Comparison of ENCODE assay signal across 20 mouse cellular contexts in genomic region chr5:134249245-134249649, GRCm38 (mm10). TPM values are rescaled to one million over a fixed set of nuclear protein-coding genes. Genes with fewer than 3 reads are reported as not detected.
DNase-seq lines count a peak whose midpoint lies in the region; ATAC-seq and TF ChIP-seq lines count a peak whose summit lies in the region.
"Had no signal": no experiment of that assay in that cellular context is flagged by ENCODE, and none has a peak within 500 bp of the region (broad histone marks: within the 10 kb centered on the region; RNA-seq: fewer than 3 reads in every experiment).

No protein-coding gene starts in this region.

- CTCF ChIA-PET in Patski (lab: Charles Lee), result interaction anchor here (0.6 to 1.6 kb wide), 4 partner anchors 10 to 15 kb away, joined by 3 to 5 read pairs (median 3); no protein-coding TSS in a partner anchor

- no peak for ATAC-seq in hindbrain, embryonic 16.5 days
- no peak for ATAC-seq in hindbrain, embryonic 14.5 days (ENCODE audit: low FRiP score)
- no peak for ATAC-seq in midbrain, embryonic 13.5 days
- no peak for ATAC-seq in midbrain, embryonic 11.5 days (ENCODE audit: low FRiP score)
- ATAC-seq in Patski, result peak; percentile 19
- ATAC-seq in midbrain, postnatal 0 days (ENCODE audit: low FRiP score), result no peak
- ATAC-seq in forebrain, embryonic 11.5 days (replicated peaks; ENCODE audit: low FRiP score), result no peak
- ATAC-seq: forebrain, postnatal 0 days; lung, postnatal 0 days had no signal

- H3K36me3 ChIP-seq in hindbrain, embryonic 16.5 days (ENCODE audit: control insufficient read depth, insufficient read depth, low read length), result peaks cover 72% of the 10 kb centered on the region
- peaks cover 100% of the 10 kb centered on the region for H3K36me3 ChIP-seq in hindbrain, embryonic 14.5 days (replicated peaks; ENCODE audit: control insufficient read depth, insufficient read depth)
- H3K36me3 ChIP-seq in midbrain, embryonic 13.5 days, result peaks cover 97% of the 10 kb centered on the region
- H3K36me3 ChIP-seq in midbrain, embryonic 11.5 days (ENCODE audit: control insufficient read depth, insufficient read depth, low read length), result peaks cover 74% of the 10 kb centered on the region
- H3K36me3 ChIP-seq in midbrain, postnatal 0 days (ENCODE audit: insufficient read depth, low read length), result peaks cover 90% of the 10 kb centered on the region
- peaks cover 71% of the 10 kb centered on the region for H3K36me3 ChIP-seq in forebrain, embryonic 11.5 days (ENCODE audit: control insufficient read depth, insufficient read depth, low read length)

- POLR2A ChIA-PET in Patski (lab: Charles Lee), result interaction anchor here (1.0 to 1.2 kb wide), 3 partner anchors 9 to 61 kb away, joined by 5 to 10 read pairs (median 6); no protein-coding TSS in a partner anchor

- in situ Hi-C loops in Patski (cut with MboI; ENCODE audit: low pct_unique_long_range_greater_than_20kb), result no loop called here

- H3K9ac ChIP-seq in hindbrain, embryonic 16.5 days (ENCODE audit: low read depth, low read length), result no peak overlapping the region
- H3K9ac ChIP-seq in hindbrain, embryonic 14.5 days, result no peak overlapping the region
- H3K9ac ChIP-seq in midbrain, embryonic 13.5 days (replicated peaks), result no peak overlapping the region
- H3K9ac ChIP-seq in midbrain, embryonic 11.5 days (ENCODE audit: low read length), result no peak overlapping the region
- H3K9ac ChIP-seq in midbrain, postnatal 0 days (replicated peaks; ENCODE audit: low read length, poor library complexity, severe bottlenecking), result no peak overlapping the region
- no peak overlapping the region for H3K9ac ChIP-seq in forebrain, embryonic 11.5 days (ENCODE audit: low read length)
- H3K9ac ChIP-seq: forebrain, postnatal 0 days; stomach, embryonic 15.5 days had no signal

- no peak overlapping the region for H3K4me2 ChIP-seq in hindbrain, embryonic 16.5 days (ENCODE audit: low read length)
- H3K4me2 ChIP-seq in hindbrain, embryonic 14.5 days (replicated peaks), result no peak overlapping the region
- H3K4me2 ChIP-seq in midbrain, embryonic 13.5 days (replicated peaks), result no peak overlapping the region
- no peak overlapping the region for H3K4me2 ChIP-seq in midbrain, embryonic 11.5 days
- no peak overlapping the region for H3K4me2 ChIP-seq in midbrain, postnatal 0 days (ENCODE audit: low read depth, low read length, poor library complexity, severe bottlenecking)
- H3K4me2 ChIP-seq in forebrain, embryonic 11.5 days (ENCODE audit: low read depth, low read length, severe bottlenecking), result no peak overlapping the region
- H3K4me2 ChIP-seq: stomach, embryonic 15.5 days had no signal

- H3K27me3 ChIP-seq in hindbrain, embryonic 16.5 days (replicated peaks; ENCODE audit: control insufficient read depth, insufficient read depth, low read length), result no peaks in the 10 kb centered on the region
- H3K27me3 ChIP-seq in hindbrain, embryonic 14.5 days (ENCODE audit: control insufficient read depth, insufficient read depth, low read length), result no peaks in the 10 kb centered on the region
- no peaks in the 10 kb centered on the region for H3K27me3 ChIP-seq in midbrain, embryonic 13.5 days
- no peaks in the 10 kb centered on the region for H3K27me3 ChIP-seq in midbrain, embryonic 11.5 days (ENCODE audit: control insufficient read depth, insufficient read depth, low read length)
- no peaks in the 10 kb centered on the region for H3K27me3 ChIP-seq in Patski
- no peaks in the 10 kb centered on the region for H3K27me3 ChIP-seq in midbrain, postnatal 0 days (ENCODE audit: insufficient read depth, low read length)
- H3K27me3 ChIP-seq in forebrain, embryonic 11.5 days (ENCODE audit: control insufficient read depth, insufficient read depth, low read length), result no peaks in the 10 kb centered on the region
- H3K27me3 ChIP-seq: stomach, embryonic 15.5 days had no signal

- peak overlapping the region; percentile 32; the same call in 1 of the 2 replicates for H3K27ac ChIP-seq in hindbrain, embryonic 16.5 days (ENCODE audit: low read depth, low read length)
- no peak overlapping the region for H3K27ac ChIP-seq in hindbrain, embryonic 14.5 days
- 0 out of 2 replicates have a peak overlapping the region, but pooled peaks have one; percentile 3 for H3K27ac ChIP-seq in midbrain, embryonic 13.5 days
- H3K27ac ChIP-seq in midbrain, embryonic 11.5 days (ENCODE audit: low read depth, low read length), result no peak overlapping the region
- H3K27ac ChIP-seq in midbrain, postnatal 0 days (ENCODE audit: low read depth, low read length), result peak overlapping the region; percentile 57
- no peak overlapping the region for H3K27ac ChIP-seq in forebrain, embryonic 11.5 days (ENCODE audit: low read depth, low read length)
- H3K27ac ChIP-seq: stomach, embryonic 15.5 days had no signal

- H3K4me1 ChIP-seq in hindbrain, embryonic 16.5 days (ENCODE audit: control insufficient read depth, insufficient read depth, low read depth, low read length), result no peaks in the 10 kb centered on the region
- H3K4me1 ChIP-seq in hindbrain, embryonic 14.5 days (replicated peaks; ENCODE audit: control insufficient read depth, insufficient read depth, low read length), result no peaks in the 10 kb centered on the region
- H3K4me1 ChIP-seq in midbrain, embryonic 13.5 days (replicated peaks), result no peaks in the 10 kb centered on the region
- H3K4me1 ChIP-seq in midbrain, embryonic 11.5 days (ENCODE audit: control insufficient read depth, insufficient read depth, low read length), result no peaks in the 10 kb centered on the region
- no peaks in the 10 kb centered on the region for H3K4me1 ChIP-seq in midbrain, postnatal 0 days (ENCODE audit: insufficient read depth, low read length)
- H3K4me1 ChIP-seq in forebrain, embryonic 11.5 days (replicated peaks; ENCODE audit: control insufficient read depth, insufficient read depth, low read length), result no peaks in the 10 kb centered on the region
- H3K4me1 ChIP-seq: stomach, embryonic 15.5 days had no signal

- no peak overlapping the region for H3K4me3 ChIP-seq in hindbrain, embryonic 16.5 days (ENCODE audit: low read length)
- no peak overlapping the region for H3K4me3 ChIP-seq in hindbrain, embryonic 14.5 days (replicated peaks; ENCODE audit: low read length)
- no peak overlapping the region for H3K4me3 ChIP-seq in midbrain, embryonic 13.5 days (replicated peaks)
- H3K4me3 ChIP-seq in midbrain, embryonic 11.5 days (ENCODE audit: low read depth, low read length), result no peak overlapping the region
- H3K4me3 ChIP-seq in midbrain, postnatal 0 days (ENCODE audit: low read depth, low read length), result no peak overlapping the region
- H3K4me3 ChIP-seq in forebrain, embryonic 11.5 days (ENCODE audit: low read depth, low read length), result no peak overlapping the region
- H3K4me3 ChIP-seq: stomach, embryonic 15.5 days had no signal

- WGBS in hindbrain, embryonic 16.5 days, result 84% methylated on average over 8 of the region's 8 CpGs
- 90% methylated on average over 8 of the region's 8 CpGs for WGBS in hindbrain, embryonic 14.5 days
- WGBS in midbrain, embryonic 13.5 days, result 93% methylated on average over 8 of the region's 8 CpGs
- WGBS in midbrain, embryonic 11.5 days, result 97% methylated on average over 8 of the region's 8 CpGs
- 86% methylated on average over 8 of the region's 8 CpGs for WGBS in midbrain, postnatal 0 days
- 93% methylated on average over 8 of the region's 8 CpGs for WGBS in forebrain, embryonic 11.5 days

- TF ChIP-seq CTCF in Patski (IDR thresholded peaks at IDR 0.05), result no peak
- no peak for TF ChIP-seq CTCF in midbrain, postnatal 0 days (IDR thresholded peaks at IDR 0.05)

- H3K9me3 ChIP-seq in hindbrain, embryonic 16.5 days (ENCODE audit: control insufficient read depth, low read length), result no peaks in the 10 kb centered on the region
- no peaks in the 10 kb centered on the region for H3K9me3 ChIP-seq in hindbrain, embryonic 14.5 days (ENCODE audit: control insufficient read depth, low read length)
- H3K9me3 ChIP-seq in midbrain, embryonic 13.5 days, result no peaks in the 10 kb centered on the region
- H3K9me3 ChIP-seq in midbrain, embryonic 11.5 days (ENCODE audit: control insufficient read depth, low read length), result no peaks in the 10 kb centered on the region
- H3K9me3 ChIP-seq in midbrain, postnatal 0 days (ENCODE audit: low read length), result no peaks in the 10 kb centered on the region
- no peaks in the 10 kb centered on the region for H3K9me3 ChIP-seq in forebrain, embryonic 11.5 days (ENCODE audit: control insufficient read depth, low read length)
- H3K9me3 ChIP-seq: stomach, embryonic 15.5 days had no signal

- no peak for DNase-seq in hindbrain, embryonic 14.5 days (ENCODE audit: low spot score)
- DNase-seq in midbrain, embryonic 11.5 days (ENCODE audit: low spot score, missing footprints), result no peak
- DNase-seq in Patski (ENCODE audit: low read depth, low spot score), result no peak
- no peak for DNase-seq in midbrain, postnatal 0 days (ENCODE audit: low spot score)
- DNase-seq in forebrain, embryonic 11.5 days (ENCODE audit: low spot score), result no peak
- no peak for DNase-seq in thymus, postnatal 4 days
- DNase-seq: B cell, adult 2 months; cerebellum, adult 9-11 months; forebrain, postnatal 0 days; gastrocnemius, postnatal 10 days; heart, adult 18-20 months; heart, postnatal 36 days; kidney, adult 2 months; kidney, postnatal 14 days; liver; thymus, postnatal 14 days had no signal

RNA-seq across cellular contexts. Expression of gene Ncf1, which starts 19.8 kb away (rescaled TPM):
- polyA plus RNA-seq in hindbrain, embryonic 16.5 days (2015; fragmentation: Nextera tagmentation; extraction: Ambion mirVana), result 2.3 and 2.7 TPM in 2 replicates
- polyA plus RNA-seq in hindbrain, embryonic 14.5 days (2014; fragmentation: Nextera tagmentation; extraction: Ambion mirVana), result 2.3 and 2.6 TPM in 2 replicates
- polyA plus RNA-seq in midbrain, embryonic 13.5 days (2015; fragmentation: Nextera tagmentation; extraction: Ambion mirVana), result 1.6 and 2.3 TPM in 2 replicates
- 2.0 and 3.1 TPM in 2 replicates for polyA plus RNA-seq in midbrain, embryonic 11.5 days (2014; fragmentation: Nextera tagmentation; extraction: Ambion mirVana)
- polyA plus RNA-seq in Patski (2021), result 0.08 TPM
- total RNA-seq in midbrain, postnatal 0 days (2014; rRNA removed), result 4.3 and 9.2 TPM in 2 replicates
- polyA plus RNA-seq in midbrain, postnatal 0 days (2015; fragmentation: Nextera tagmentation; extraction: Ambion mirVana), result 2.1 and 2.2 TPM in 2 replicates
- 1.3 and 3.0 TPM in 2 replicates for polyA plus RNA-seq in forebrain, embryonic 11.5 days (2014; fragmentation: Nextera tagmentation; extraction: Ambion mirVana)

Comparison
In these comparisons a context has a peak if more than half of its experiments do, and no peak if none do; other contexts are left out.
1. H3K27ac ChIP-seq: peak in hindbrain, embryonic 16.5 days (single experiment), midbrain, embryonic 13.5 days (single experiment) and midbrain, postnatal 0 days (single experiment); none in hindbrain, embryonic 14.5 days (single experiment), midbrain, embryonic 11.5 days (single experiment) and forebrain, embryonic 11.5 days (single experiment).